Mouse (Mus musculus): ENCODE measurements around the gene Dnah7b. TPM values are rescaled to one million over a fixed set of nuclear protein-coding genes. Genes with fewer than 3 reads are reported as not detected.
"Not testable (repeated sequence)": the region's sequence is repeated elsewhere in the genome, so short reads cannot be mapped to it uniquely, and the experiment has no call there.

Dnah7b gene
- polyA plus RNA-seq (2014; fragmentation: Nextera tagmentation; extraction: Ambion mirVana) = 3.5 and 4.8 TPM in 2 replicates

- no peaks in the 10 kb centered on the region for H3K9me3 ChIP-seq (ENCODE audit: control insufficient read depth, low read length)
- peak; percentile 34; the same call in 1 of the 2 replicates for ATAC-seq (ENCODE audit: low FRiP score)
- H3K4me1 ChIP-seq (replicated peaks; ENCODE audit: control insufficient read depth, insufficient read depth, low read length) = 0 out of 2 replicates have a peak, but pooled peaks cover 4% of the 10 kb centered on the region
- H3K9ac ChIP-seq = peak within 1 kb of the TSS; percentile 76
- WGBS = 22% methylated on average over 1 of the region's 1 CpGs
- H3K36me3 ChIP-seq (replicated peaks; ENCODE audit: control insufficient read depth, insufficient read depth) = no peaks in the 10 kb centered on the region
- peak within 1 kb of the TSS; percentile 64 for H3K4me3 ChIP-seq (replicated peaks; ENCODE audit: low read length)
- H3K27me3 ChIP-seq (ENCODE audit: control insufficient read depth, insufficient read depth, low read length) = no peaks in the 10 kb centered on the region
- peak within 1 kb of the TSS; percentile 64 for H3K4me2 ChIP-seq (replicated peaks)
- no peak for DNase-seq (ENCODE audit: low spot score)
- H3K27ac ChIP-seq = peak within 1 kb of the TSS; percentile 89
Observed at GRCm38 (mm10) chr1:46066015-46066414, at the start of gene Dnah7b. Dnah7b (plus strand) TSS chr1:46066315.

- Histone ChIP-seq H3K4me1 (replicated peaks; ENCODE audit: control insufficient read depth, insufficient read depth, low read length) (no peaks in the 10 kb centered on the region), H3K4me3 (replicated peaks; ENCODE audit: low read length) (no peak overlapping the region), H3K27me3 (ENCODE audit: control insufficient read depth, insufficient read depth, low read length) (no peaks in the 10 kb centered on the region), H3K27ac (no peak overlapping the region), H3K9me3 (ENCODE audit: control insufficient read depth, low read length) (no peaks in the 10 kb centered on the region), H3K36me3 (replicated peaks; ENCODE audit: control insufficient read depth, insufficient read depth) (no peaks in the 10 kb centered on the region), H3K4me2 (replicated peaks) (no peak overlapping the region), H3K9ac (no peak overlapping the region)
- 63% methylated on average over 2 of the region's 2 CpGs for WGBS
- peak; percentile 66 for DNase-seq (ENCODE audit: low spot score)
- ATAC-seq (ENCODE audit: low FRiP score) = no peak
Observed at GRCm38 (mm10) chr1:46018382-46018977, 47.6 kb upstream of the Dnah7b start.

- Histone ChIP-seq H3K4me2 (replicated peaks) (no peak overlapping the region), H3K27me3 (ENCODE audit: control insufficient read depth, insufficient read depth, low read length) (no peaks in the 10 kb centered on the region), H3K9ac (no peak overlapping the region), H3K9me3 (ENCODE audit: control insufficient read depth, low read length) (no peaks in the 10 kb centered on the region), H3K4me1 (replicated peaks; ENCODE audit: control insufficient read depth, insufficient read depth, low read length) (no peaks in the 10 kb centered on the region), H3K27ac (no peak overlapping the region), H3K4me3 (replicated peaks; ENCODE audit: low read length) (no peak overlapping the region), H3K36me3 (replicated peaks; ENCODE audit: control insufficient read depth, insufficient read depth) (no peaks in the 10 kb centered on the region)
- DNase-seq (ENCODE audit: low spot score) = peak; percentile 76
- peak; percentile 82 for ATAC-seq (ENCODE audit: low FRiP score)
- 36% methylated on average over 2 of the region's 2 CpGs for WGBS
Observed at GRCm38 (mm10) chr1:46022262-46022661, 43.9 kb upstream of the Dnah7b start.

- 82% methylated on average over 1 of the region's 1 CpGs for WGBS
- Histone ChIP-seq H3K27ac (no peak overlapping the region), H3K27me3 (ENCODE audit: control insufficient read depth, insufficient read depth, low read length) (no peaks in the 10 kb centered on the region), H3K36me3 (replicated peaks; ENCODE audit: control insufficient read depth, insufficient read depth) (no peaks in the 10 kb centered on the region), H3K9ac (no peak overlapping the region), H3K4me1 (replicated peaks; ENCODE audit: control insufficient read depth, insufficient read depth, low read length) (no peaks in the 10 kb centered on the region), H3K4me2 (replicated peaks) (no peak overlapping the region), H3K9me3 (ENCODE audit: control insufficient read depth, low read length) (no peaks in the 10 kb centered on the region), H3K4me3 (replicated peaks; ENCODE audit: low read length) (no peak overlapping the region)
- ATAC-seq (ENCODE audit: low FRiP score) (no peak), DNase-seq (ENCODE audit: low spot score) (no peak)
Observed at GRCm38 (mm10) chr1:46031993-46032555, 34.0 kb upstream of the Dnah7b start.

GRCm38 (mm10) chr1:46048188-46048587 is 17.9 kb upstream of the Dnah7b start:
- Histone ChIP-seq H3K9ac (no peak overlapping the region), H3K4me3 (replicated peaks; ENCODE audit: low read length) (no peak overlapping the region), H3K27ac (no peak overlapping the region), H3K36me3 (replicated peaks; ENCODE audit: control insufficient read depth, insufficient read depth) (no peaks in the 10 kb centered on the region), H3K27me3 (ENCODE audit: control insufficient read depth, insufficient read depth, low read length) (no peaks in the 10 kb centered on the region), H3K4me2 (replicated peaks) (no peak overlapping the region), H3K4me1 (replicated peaks; ENCODE audit: control insufficient read depth, insufficient read depth, low read length) (no peaks in the 10 kb centered on the region), H3K9me3 (ENCODE audit: control insufficient read depth, low read length) (no peaks in the 10 kb centered on the region)
- DNase-seq (ENCODE audit: low spot score) = no peak
- ATAC-seq (ENCODE audit: low FRiP score) = no peak

- H3K9me3 ChIP-seq (ENCODE audit: control insufficient read depth, low read length) = no peaks in the 10 kb centered on the region
- peak overlapping the region; percentile 76 for H3K9ac ChIP-seq
- peak overlapping the region; percentile 89 for H3K27ac ChIP-seq
- peak overlapping the region; percentile 64 for H3K4me2 ChIP-seq (replicated peaks)
- under 1% methylated on average over 28 of the region's 28 CpGs for WGBS
- peak; percentile 79 for DNase-seq (ENCODE audit: low spot score)
- 0 out of 2 replicates have a peak, but pooled peaks cover 4% of the 10 kb centered on the region for H3K4me1 ChIP-seq (replicated peaks; ENCODE audit: control insufficient read depth, insufficient read depth, low read length)
- no peaks in the 10 kb centered on the region for H3K27me3 ChIP-seq (ENCODE audit: control insufficient read depth, insufficient read depth, low read length)
- peak; percentile 93 for ATAC-seq (ENCODE audit: low FRiP score)
- peak overlapping the region; percentile 64 for H3K4me3 ChIP-seq (replicated peaks; ENCODE audit: low read length)
- no peaks in the 10 kb centered on the region for H3K36me3 ChIP-seq (replicated peaks; ENCODE audit: control insufficient read depth, insufficient read depth)
Observed at GRCm38 (mm10) chr1:46066484-46067251, 553 bp downstream of the Dnah7b start.

GRCm38 (mm10) chr1:46068787-46069186 is 2.7 kb downstream of the Dnah7b start:
- not testable (repeated sequence) for H3K9ac ChIP-seq; DNase-seq (ENCODE audit: low spot score); H3K27ac ChIP-seq; H3K9me3 ChIP-seq (ENCODE audit: control insufficient read depth, low read length); H3K36me3 ChIP-seq (replicated peaks; ENCODE audit: control insufficient read depth, insufficient read depth); H3K4me1 ChIP-seq (replicated peaks; ENCODE audit: control insufficient read depth, insufficient read depth, low read length); H3K4me2 ChIP-seq (replicated peaks); H3K27me3 ChIP-seq (ENCODE audit: control insufficient read depth, insufficient read depth, low read length); ATAC-seq (ENCODE audit: low FRiP score); H3K4me3 ChIP-seq (replicated peaks; ENCODE audit: low read length)
- WGBS = 87% methylated on average over 3 of the region's 3 CpGs

- Histone ChIP-seq H3K9ac (no peak overlapping the region), H3K4me1 (replicated peaks; ENCODE audit: control insufficient read depth, insufficient read depth, low read length) (no peaks in the 10 kb centered on the region), H3K9me3 (ENCODE audit: control insufficient read depth, low read length) (no peaks in the 10 kb centered on the region), H3K4me3 (replicated peaks; ENCODE audit: low read length) (no peak overlapping the region), H3K4me2 (replicated peaks) (no peak overlapping the region), H3K27me3 (ENCODE audit: control insufficient read depth, insufficient read depth, low read length) (no peaks in the 10 kb centered on the region), H3K36me3 (replicated peaks; ENCODE audit: control insufficient read depth, insufficient read depth) (no peaks in the 10 kb centered on the region), H3K27ac (no peak overlapping the region)
- WGBS = 94% methylated on average over 2 of the region's 2 CpGs
- no peak for DNase-seq (ENCODE audit: low spot score)
- ATAC-seq (ENCODE audit: low FRiP score) = no peak
Observed at GRCm38 (mm10) chr1:46077891-46078290, 11.8 kb downstream of the Dnah7b start.

- H3K27ac ChIP-seq = no peak overlapping the region
- no peak overlapping the region for H3K4me2 ChIP-seq (replicated peaks)
- H3K9me3 ChIP-seq (ENCODE audit: control insufficient read depth, low read length) = no peaks in the 10 kb centered on the region
- H3K36me3 ChIP-seq (replicated peaks; ENCODE audit: control insufficient read depth, insufficient read depth) = no peaks in the 10 kb centered on the region
- ATAC-seq (ENCODE audit: low FRiP score) (no peak), DNase-seq (ENCODE audit: low spot score) (no peak)
- H3K9ac ChIP-seq = no peak overlapping the region
- WGBS = 78% methylated on average over 2 of the region's 2 CpGs
- H3K4me3 ChIP-seq (replicated peaks; ENCODE audit: low read length) = no peak overlapping the region
- no peaks in the 10 kb centered on the region for H3K27me3 ChIP-seq (ENCODE audit: control insufficient read depth, insufficient read depth, low read length)
- H3K4me1 ChIP-seq (replicated peaks; ENCODE audit: control insufficient read depth, insufficient read depth, low read length) = no peaks in the 10 kb centered on the region
Observed at GRCm38 (mm10) chr1:46100484-46100883, 34.4 kb downstream of the Dnah7b start.

All from hindbrain, embryonic 14.5 days (tissue).